Mouse (Mus musculus) right cerebral cortex, adult 18-20 months (tissue): ENCODE measurements at regions not wholly inside any gene's neighbourhood (a gene's known extent, or its start where the extent isn't known, plus 50 kb on each side); places are given as distances from the start of the nearest gene placed in this dataset.
"Not testable (repeated sequence)": the region's sequence is repeated elsewhere in the genome, so short reads cannot be mapped to it uniquely, and the experiment has no call there.

Experiments used
- DNase-seq: peaks from one replicate; pipeline ENCODE4 v3.0.0; 2022; ENCODE audit warnings: mixed read lengths

- DNase-seq: no peak
Measured at GRCm38 (mm10) chr14:102790916-102791315, 191.5 kb downstream of the Kctd12 start.

DNA sequence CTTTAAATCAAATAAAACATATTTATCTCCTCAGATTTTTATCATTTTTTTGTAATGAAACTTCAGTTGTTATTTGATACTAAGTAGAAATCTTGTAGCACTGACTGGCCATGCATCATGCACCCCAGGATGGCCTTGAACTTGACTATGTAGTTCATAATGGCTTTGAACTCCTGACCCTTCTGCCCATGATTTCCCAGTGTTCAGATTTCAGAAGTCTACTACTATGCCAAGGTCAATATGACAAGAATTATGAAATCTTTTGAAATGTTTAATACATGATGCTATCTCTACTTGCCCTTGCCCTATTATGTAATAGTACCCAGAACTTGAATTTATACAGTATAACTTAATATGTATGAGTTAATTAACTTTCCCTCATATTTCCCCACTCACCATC is 200.2 kb downstream of the Kctd12 start:
- DNase-seq: no peak

- peak; percentile 4 for DNase-seq
Measured at GRCm38 (mm10) chr14:102769716-102770115, 212.7 kb downstream of the Kctd12 start.

DNA sequence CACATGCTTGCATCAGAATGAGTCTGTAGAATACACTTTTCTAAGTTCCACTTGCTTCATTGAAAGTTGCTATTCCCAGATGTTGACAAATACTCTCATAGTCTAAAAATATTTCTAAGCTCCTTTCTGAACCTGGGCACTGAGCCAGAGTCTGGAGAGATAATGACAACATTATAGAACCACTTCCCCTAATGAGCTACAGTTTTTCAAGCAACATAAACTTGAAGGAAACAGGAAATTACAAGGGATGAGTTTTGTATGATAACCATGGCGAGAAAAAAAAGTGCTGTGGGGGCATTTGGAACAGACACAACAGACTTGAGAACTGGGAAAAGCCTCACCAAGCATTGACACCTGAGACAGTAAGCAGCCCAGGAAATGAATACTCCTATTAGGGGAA is 233.8 kb downstream of the Kctd12 start:
- no peak for DNase-seq

GRCm38 (mm10) chr14:102742331-102742730 is 240.1 kb downstream of the Kctd12 start:
- no peak for DNase-seq

- no peak for DNase-seq
Measured at GRCm38 (mm10) chr14:102736656-102737055, 245.8 kb downstream of the Kctd12 start.

- not testable (repeated sequence) for DNase-seq
Measured at GRCm38 (mm10) chr14:102733718-102734117, 248.7 kb downstream of the Kctd12 start.

GRCm38 (mm10) chr14:102731746-102732145 is 250.7 kb downstream of the Kctd12 start:
- no peak for DNase-seq

DNA sequence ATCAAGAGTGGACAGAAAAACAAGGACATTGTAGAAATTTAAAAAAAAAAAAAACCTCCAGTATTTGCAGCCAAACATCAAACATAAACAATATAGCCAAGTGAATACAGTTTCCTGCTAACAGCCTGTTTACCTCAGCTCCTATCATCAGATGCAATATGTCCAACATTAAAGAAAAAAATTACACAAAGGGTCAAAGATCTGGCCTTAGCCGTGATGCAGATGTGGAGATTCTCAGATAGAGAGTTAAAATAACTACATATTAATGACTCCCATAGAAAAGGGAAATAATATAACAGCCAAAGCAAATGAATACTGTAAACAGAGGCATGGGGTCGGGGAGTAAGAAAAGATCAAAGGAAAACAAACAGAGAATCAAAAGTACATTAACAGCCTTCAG is 259.8 kb downstream of the Kctd12 start:
- no peak for DNase-seq

GRCm38 (mm10) chr14:102718558-102718957 is 263.9 kb downstream of the Kctd12 start:
- DNase-seq: peak; percentile 59

DNA sequence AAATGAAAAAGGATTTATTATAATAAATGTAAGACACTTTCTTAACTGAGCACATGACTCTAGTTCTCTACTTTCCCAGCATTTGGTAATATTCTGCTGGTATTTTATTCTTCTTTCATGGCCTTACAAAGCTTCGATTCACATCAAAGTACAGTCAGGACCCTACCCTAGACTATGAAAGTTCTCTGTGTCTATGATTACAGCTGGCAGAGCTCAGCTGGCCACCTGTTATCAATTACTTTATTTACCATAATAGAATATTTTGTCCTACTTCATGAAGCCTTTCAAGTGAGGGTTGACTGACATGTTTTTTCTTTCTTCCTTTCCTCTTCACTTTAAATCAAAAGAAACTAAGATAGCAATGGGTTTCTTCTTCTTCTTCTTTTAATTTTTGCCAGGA is 269.8 kb downstream of the Kctd12 start:
- DNase-seq: no peak

GRCm38 (mm10) chr14:102706704-102707336 is 275.6 kb downstream of the Kctd12 start:
- no peak for DNase-seq

DNA sequence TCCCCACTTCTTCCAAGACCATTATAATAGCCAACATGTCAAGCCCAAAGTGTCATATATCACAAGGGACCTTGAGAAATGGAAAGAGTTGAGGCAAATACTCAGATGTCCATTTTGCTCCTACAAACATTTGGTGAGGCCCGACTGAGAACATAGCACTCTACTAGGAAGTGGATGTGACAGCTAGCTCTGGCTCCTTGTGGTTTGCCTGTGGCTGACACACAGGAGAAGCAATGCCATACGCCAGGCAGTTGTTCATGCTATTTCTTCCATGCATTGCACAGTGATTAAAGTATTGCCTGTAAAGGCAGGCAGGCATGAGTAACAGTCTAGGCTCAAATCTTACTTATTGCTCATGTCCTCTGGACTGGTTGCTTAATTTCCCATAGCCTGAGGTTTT is 281.3 kb downstream of the Kctd12 start:
- DNase-seq: no peak

DNA sequence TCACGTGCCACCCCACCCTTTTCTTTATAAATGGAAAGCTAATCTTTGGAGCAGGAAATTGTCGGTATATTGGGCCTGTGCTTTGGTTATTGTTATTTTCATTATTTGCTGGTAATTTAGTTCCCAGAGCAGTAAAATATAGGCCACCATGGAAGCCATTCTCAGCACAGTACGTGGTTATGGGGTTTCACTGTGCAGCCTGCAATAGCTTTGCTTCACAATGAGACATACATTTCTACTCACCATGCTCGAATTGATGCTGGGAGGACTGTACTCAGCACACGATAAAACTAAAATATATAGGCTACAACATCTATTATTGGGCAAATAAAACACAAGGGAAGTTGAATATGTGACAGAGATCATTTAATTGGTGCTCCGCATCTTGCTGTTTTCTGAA is 282.0 kb downstream of the Kctd12 start:
- DNase-seq: no peak

GRCm38 (mm10) chr14:102699015-102699414 is 283.4 kb downstream of the Kctd12 start:
- no peak for DNase-seq

GRCm38 (mm10) chr14:102686791-102687190 is 295.6 kb downstream of the Kctd12 start:
- no peak for DNase-seq

DNA sequence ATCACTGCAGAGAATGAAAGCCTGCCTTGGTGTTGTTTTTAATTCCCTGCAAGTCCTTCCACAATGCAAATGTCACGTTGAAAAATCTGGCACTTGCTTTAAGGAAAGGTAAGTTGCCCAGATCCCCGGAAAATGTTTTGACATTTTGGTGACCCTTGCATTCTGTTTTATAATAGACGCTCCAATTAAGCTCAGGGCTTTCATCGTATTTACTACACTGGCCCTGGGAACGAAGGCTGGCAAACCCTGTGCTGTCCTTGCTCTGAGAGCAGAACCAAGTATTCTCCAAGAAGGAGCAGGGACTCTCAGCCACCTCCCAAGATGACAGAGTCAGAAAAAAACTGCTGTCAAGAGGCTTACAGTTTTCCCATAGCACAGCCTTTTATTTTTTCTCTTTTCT is 305.9 kb downstream of the Kctd12 start:
- no peak for DNase-seq

DNA sequence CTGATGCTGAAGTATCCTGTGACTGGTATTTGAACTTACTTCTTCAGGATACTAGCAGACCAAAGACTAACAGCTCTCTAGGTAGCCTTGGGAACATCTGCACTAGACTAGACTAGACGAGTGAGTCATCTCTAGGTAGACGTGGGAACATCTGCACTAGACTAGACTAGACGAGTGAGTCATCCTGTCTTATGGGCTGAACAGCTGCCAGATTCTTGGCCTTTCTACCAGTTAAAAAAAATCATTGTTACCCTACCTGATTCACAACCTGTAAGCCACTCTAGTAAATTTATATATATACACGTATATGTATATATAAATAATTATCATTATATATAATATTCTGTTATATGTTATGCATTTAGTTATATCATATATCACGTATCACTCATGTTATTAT is 307.8 kb downstream of the Kctd12 start:
- no peak for DNase-seq

- no peak for DNase-seq
Measured at GRCm38 (mm10) chr14:102673724-102674123, 308.7 kb downstream of the Kctd12 start.

DNA sequence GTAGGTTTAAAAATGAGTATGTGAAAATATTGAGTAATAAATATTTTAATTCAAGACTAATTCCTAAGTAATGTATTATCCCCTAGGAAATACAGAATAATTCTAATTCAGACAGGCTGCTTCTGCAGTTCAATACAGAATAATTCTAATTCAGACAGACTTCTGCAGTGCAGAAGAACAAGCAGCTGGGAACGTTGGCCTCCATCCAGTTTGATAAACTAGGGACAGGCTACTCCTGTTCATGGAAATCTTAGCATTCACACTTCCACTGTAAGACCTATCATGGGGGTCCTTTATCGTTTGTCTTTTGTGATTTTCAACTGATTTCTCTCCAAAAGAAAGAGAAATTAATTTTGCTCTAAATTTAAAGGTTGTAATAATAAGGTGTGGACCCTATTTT is 319.2 kb downstream of the Kctd12 start:
- no peak for DNase-seq

DNA sequence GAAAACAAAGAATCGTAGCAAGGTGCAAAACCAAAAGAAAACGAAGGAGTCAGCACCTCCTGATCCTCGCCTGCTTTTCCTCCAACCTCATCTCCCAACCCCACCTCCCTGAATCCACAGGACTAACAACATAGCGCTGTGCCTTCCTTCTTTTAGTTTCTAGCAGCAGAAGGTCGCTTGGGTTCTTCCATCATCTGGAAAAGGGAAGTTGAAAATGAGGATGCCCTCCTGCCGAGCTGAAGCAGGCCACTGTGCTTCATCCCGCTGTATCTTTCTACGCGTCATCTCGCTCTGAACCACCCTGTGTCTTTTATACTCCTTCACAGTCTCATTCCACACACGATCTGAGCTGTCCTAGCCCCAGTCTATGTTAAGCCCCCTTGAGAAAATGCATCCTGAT is 322.1 kb downstream of the Kctd12 start:
- no peak for DNase-seq

GRCm38 (mm10) chr14:102656235-102656634 is 326.2 kb downstream of the Kctd12 start:
- no peak for DNase-seq

- DNase-seq: no peak
Measured at GRCm38 (mm10) chr14:102629601-102630000, 352.8 kb downstream of the Kctd12 start.

GRCm38 (mm10) chr14:102621546-102621945 is 360.9 kb downstream of the Kctd12 start:
- DNase-seq: no peak

DNA sequence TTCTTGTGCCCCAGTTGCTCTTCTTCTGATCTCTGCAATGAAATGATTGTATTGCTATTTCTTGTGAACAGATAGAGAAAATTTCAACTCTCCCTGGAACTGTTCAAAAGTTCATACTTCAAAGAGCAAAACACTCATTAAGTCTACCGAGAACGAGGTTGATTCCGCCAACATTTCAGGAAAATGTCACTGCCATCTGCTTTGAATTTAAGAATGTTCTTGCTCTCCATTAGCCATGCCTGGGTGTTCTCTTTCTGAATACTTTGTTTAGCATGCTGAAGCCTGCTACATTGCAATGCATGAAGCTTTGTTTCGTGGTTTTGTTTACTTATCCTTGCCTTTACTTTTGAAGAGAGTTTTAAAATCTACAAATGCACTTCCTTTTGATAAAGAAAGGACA is 363.4 kb downstream of the Kctd12 start:
- DNase-seq: no peak
